Mouse (Mus musculus) adrenal gland, postnatal 14 days (tissue): ENCODE results near the gene 4930415O20Rik. TPM values are rescaled to one million over a fixed set of nuclear protein-coding genes. Genes with fewer than 3 reads are reported as not detected.

ENCODE experiments used
- DNase-seq: peaks from one replicate; pipeline ENCODE4 v3.0.0; 2021; ENCODE audit warnings: mixed read lengths
- total RNA-seq: library from RNA; stranded (reverse); gene quantifications from 2 replicates; pipeline ENCODE4 v1.2.3, GENCODE M21; 2021

The 4930415O20Rik gene
- total RNA-seq, 1 experiment from 2014 or later: 1.1 TPM

DNA sequence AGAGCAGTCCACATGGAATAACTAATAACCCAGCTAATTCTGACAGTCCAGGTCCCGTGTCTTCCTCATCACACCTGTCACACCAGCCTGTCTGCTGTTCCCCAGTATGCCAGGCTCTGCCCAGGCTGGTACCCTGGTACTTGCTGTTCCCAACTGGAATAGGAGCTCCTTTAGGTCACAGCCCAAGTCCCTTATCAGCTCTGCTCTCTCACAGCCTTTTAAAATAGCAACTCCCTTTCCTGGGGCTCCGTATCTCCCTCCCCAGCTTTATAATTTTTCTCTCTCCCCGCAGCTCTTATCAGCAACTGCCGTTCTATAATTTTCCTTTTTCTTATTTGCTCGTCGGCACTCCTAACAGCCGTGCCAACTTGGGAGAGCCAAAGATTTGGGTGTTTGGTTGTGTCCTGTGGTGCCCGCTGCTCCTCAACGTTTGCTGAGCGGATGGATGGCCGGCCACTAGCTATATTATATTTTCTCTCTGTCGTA lies 35.3 kb downstream of the 4930415O20Rik start:
- DNase-seq: no peak

DNA sequence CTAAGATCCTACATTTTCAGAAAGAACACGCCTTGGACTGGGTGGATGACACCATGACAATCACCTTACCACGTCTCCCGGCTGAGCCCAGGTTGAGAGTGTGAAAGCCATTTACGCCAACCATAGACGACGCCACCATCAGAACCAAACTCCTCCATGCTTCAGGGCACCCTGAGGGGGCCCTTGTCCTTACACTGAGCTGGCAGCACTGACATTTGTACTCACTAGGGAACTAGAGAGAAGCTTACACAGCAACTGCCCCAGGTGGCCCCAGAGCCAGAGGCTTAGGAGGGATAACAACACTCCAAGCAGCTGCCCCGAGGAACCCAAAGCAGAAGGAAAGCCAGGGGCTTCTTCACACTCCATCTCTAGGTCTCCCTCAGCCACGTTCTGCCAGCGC lies 35.9 kb downstream of the 4930415O20Rik start:
- peak; percentile 4 for DNase-seq

DNA sequence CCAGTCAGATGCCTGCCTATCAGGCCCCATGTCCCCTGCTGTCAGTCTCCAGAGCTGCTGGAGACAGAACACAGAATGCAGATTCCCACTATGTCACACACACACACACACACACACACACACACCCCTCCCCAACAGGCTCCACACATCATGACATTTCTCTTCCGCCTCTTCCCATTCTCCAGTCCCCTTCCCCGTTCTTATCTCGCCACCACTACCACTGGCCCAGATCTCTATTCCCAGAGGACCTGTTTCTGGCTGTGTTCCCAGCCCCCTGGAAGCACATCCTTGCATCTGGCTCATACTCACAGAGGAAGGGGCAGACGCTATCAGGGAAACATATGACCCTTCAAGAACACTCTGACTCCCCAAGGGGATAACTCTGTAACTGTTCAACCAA lies 36.8 kb downstream of the 4930415O20Rik start:
- DNase-seq: peak; percentile 69

DNA sequence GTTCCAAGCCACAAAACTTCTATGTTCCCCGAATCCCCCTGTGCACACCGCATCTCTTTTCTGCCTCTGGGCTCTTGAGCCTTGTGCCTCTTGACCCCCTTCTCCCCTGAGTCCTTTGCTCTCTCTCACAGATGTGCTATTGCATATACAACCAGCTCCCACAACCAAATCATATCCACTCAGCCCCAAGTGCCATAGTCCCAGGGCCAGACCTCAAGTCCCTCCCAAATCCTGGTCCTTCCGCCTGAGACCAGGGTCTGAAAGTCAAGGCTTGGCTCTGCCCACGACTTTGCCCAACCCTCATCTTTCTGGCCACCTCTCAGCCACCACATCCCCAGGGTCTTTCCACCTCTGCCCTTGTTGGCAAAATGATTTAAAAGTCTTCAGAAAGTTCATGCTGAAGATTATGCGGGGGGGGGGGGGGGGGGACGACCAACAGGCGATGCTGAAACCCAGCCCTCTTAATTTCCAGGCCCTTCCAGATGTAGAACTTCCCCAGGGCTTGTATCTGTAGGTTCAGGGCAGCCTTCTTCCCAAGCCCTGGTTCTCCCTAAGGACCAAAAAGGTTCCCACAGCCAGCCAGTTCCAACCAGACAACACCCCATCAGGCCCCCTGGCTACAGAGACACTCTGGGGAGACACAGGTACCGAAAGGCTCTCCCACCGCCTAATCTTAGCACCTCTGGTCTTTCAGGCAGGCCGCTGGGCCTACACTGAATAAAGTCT lies 37.4 kb downstream of the 4930415O20Rik start:
- DNase-seq: peak; percentile 55

DNA sequence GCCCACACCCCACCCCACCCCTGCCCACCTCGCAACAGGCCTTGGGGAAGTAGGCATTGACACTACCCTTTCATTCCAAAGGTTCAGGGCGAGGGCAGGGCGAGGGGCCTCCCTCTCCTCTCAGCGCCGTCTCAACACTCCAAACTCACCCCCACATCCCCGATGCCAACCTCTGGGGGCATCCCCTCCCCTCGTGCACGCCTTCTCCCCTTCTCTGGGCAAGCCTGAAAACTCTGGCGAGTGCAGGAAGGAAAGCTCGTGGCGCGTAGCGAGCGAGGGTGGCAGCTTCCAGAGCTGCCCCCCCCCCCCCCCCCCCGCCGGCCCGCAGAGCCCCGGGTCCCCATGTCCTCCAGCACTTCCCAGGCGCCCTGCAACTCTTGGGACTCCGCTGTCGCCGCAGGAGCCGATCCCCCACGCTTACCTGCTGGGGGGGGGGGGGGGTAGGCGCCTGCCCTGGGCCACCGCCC lies 38.0 kb downstream of the 4930415O20Rik start:
- peak; percentile 48 for DNase-seq

DNA sequence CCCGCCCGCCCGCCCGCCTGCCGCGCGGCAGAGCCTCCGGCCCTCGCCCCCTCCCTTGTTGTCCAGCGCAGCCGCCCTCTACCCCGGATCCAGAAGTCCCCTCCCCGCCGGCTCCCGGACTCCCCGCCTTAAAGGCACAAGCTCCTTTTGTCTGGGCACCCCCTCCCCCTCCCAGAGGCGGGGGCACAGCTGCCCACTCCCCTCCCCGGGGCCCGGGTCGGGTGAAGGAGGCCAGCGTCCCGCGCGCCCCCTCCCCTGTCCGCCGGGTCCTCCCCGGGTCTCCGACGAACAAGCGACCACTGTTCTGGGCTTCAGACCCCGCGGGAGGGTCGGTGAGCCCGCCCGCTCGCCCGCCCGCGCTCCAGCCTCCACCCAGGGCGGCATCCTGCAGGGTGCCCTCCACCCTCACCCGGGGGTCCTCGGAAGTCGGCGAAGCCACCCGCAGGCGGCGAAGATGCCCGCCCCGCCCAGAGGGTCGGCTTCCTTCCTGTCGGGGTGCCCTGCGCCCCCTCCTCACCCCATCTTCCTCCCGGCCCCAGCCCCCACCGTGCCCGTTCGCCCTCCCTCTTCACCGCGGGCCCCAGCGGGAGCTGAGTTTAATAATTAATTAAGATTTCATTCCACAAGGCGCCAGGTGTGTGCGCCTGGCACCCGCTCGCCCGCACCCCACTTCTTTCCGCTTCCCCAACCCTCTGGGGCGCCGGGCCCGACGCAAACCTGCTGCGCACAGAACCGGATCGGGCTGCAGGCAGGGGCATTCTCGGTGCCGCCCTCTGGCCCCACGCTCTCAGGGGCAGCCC lies 38.7 kb downstream of the 4930415O20Rik start, which contains the start of gene Adcy6:
TSS of gene Adcy6 (minus strand) at position 746 of the 800 bp plus-strand sequence.
- DNase-seq: peak; percentile 90

DNA sequence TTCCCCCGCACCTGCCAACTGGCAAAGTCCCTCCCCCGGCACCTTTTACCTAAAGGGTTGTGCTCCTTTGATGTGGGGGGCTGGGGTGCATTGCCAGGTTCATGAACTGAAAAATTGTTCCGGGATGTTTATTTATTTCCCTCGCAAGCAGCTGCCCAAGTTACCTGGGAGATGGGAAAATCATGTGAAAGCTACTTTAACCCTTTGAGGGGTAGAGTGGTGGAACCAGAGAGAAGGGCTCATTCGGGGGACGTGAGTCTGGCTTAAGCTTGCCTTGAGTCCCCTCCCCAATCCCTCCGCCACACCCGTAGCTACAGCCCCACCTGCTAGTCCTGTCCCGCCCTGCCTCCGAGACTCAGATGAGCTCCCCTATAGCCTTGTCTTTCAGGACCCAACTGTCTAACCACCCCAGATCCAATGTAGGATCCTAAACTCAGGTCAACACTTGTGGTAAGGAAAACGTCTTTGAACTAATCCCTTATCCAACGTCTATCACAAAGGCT lies 39.4 kb downstream of the 4930415O20Rik start:
- DNase-seq: no peak

DNA sequence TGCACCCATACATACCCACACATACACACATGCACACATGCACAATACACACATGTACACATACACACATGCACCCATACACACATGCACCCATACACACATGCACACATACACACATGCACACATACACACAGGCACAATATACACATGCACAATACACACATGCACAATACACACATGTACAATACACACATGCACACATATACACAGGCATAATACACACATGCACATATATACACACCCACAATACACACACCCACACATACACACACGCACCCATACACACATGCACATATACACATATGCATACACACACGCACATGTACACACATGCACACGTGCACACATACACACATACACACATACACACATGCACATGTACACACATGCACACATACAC lies 41.4 kb downstream of the 4930415O20Rik start:
- no peak for DNase-seq

DNA sequence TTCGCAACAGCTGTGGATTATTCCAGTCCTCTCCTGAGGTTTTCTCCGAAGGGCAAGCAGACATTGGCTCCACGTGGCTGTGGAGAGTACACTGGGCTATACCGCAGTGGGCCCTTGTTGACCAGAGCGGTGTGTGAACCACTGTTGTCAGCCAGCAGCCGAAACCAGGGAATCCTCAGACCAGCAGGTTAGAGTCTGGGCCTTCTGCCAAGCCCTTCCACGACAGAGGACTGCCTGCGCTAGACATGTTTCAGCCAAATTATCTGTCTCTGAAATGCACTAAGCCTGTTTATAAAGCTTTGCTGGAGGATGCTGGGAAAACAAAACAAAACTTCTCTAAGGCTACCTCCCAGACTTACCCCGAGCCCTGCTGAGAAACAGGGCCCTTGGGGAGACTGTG lies 43.7 kb downstream of the 4930415O20Rik start:
- peak; percentile 54 for DNase-seq

DNA sequence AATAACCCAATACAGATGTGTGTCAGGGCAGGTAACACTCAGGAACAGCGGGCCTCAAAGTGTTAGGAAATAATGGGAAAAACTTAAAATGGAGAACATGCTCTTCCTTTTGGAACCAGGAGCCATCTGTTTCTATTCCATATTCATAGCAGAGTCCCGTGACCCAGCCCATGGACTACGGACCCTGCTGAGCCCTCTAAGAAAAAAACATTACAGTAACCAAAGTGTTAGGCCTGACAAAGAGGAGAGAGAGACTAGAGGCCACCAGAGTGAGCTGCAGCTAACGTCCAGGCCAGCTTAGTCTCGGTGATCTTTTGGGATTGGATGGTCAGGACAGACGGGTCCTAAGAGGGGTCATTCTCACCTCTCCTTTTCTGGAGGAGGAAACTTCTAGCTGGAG lies 44.2 kb downstream of the 4930415O20Rik start:
- DNase-seq: no peak

DNA sequence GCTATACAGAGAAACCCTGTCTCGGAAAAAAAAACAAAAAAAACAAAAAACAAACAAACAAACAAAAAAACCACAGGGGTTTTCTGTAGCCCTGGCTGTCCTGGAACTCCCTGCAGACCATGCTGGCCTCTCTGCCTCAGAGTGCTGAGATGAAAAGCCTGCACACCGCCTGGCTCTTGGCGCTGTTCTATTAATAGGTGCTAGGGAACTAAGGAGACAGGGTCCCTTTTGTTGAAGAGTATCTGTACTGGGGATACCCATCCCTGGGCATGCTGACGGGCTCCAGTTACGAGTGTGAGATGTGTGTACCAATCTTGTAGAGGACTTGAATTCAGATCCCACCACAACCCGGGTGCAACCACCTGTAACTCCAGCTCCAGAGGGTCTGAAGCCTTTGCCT lies 44.9 kb downstream of the 4930415O20Rik start:
- DNase-seq: no peak

DNA sequence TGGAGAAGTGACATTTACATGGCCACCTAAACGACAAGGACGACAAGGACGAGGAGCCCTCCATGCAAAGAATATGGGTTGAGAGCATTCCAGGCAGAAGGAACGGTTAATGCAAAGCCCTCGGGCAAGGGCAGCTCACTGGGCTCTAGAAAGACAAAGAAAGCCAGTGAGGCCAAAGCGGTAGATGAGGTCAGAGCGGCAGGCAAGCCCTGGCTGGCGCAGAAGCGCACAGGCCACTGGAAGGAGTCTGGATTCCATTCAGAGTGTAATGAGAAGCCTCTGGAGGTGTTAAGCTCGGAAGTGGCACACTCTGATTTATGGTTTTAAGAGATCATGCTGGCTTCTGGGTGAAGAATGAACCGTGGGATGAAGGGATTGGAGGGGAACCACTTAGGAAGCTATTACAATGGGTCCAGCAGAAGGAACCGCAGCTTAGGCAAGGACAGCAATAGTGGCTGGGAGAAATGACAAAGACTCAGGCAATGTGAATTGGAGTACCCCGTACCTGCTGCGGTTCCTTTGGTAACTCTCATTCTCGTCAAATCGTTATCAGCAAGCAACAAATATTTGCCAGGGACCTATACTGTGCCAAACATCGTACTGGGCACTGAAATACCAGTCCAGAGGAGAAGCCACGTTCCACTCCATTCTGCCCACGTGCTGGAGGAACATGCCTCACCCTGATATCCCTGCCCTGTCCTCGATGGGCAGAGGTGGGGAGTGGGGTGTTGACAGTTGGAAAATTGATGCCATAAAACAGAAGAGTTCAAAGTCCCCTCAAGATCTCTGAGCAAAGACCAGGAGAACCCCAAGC lies 45.8 kb downstream of the 4930415O20Rik start:
- DNase-seq: no peak

DNA sequence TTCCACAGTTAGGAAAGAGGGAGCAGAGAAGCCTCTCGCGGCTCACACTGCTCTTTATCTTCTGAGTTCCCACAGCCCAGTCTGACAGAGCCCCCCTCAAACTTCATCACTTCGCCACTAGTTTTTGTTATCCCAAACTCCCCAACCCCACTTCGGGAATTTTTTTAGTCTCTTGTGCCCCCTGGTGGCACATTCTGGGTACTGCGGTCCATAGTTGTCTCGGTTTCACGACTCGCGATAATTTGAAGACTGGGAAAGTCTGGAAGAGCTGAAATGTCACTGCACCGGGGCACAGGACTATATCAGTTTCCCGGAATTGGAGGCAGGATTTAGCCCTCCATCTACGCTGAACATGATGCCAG lies 46.4 kb downstream of the 4930415O20Rik start:
- peak; percentile 82 for DNase-seq

DNA sequence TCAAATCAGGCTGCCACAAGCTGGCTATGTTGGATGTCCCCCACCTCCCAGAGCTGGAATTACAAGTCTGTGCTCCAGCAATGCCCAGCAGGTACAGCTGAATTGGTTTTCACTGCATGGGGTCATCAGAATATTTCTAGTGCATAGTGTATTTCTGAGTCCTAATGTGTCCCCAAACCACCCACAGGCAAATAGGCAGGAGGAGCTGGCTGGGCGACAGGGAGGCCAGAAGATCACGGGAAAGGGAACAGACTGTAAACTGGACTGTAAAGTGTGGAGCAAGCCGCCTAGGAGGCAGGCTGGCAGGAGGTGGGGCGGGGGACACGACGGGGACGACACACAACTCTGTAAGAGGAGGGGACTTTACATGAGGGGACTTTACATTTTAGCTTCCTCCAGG lies 51.4 kb downstream of the 4930415O20Rik start:
- no peak for DNase-seq

DNA sequence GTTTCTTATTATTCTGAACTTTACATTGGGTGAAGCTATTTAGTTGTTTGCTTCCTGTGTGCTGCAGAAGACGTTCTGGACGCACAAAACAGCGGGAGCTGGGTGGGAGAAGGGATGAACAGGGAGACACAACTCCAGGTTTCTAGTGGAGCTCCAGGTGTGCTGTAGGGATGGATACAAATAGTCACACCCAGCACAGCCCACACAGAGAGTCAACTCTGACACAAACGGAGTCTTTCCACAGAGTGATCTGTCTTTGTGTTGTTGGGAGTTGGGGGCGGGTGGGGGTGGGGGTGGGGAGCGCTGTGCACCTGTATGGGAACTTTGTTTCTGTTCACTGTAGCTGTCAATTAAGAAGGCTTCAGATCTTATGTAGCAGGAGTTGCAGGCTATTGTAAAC lies 51.9 kb downstream of the 4930415O20Rik start:
- DNase-seq: no peak

DNA sequence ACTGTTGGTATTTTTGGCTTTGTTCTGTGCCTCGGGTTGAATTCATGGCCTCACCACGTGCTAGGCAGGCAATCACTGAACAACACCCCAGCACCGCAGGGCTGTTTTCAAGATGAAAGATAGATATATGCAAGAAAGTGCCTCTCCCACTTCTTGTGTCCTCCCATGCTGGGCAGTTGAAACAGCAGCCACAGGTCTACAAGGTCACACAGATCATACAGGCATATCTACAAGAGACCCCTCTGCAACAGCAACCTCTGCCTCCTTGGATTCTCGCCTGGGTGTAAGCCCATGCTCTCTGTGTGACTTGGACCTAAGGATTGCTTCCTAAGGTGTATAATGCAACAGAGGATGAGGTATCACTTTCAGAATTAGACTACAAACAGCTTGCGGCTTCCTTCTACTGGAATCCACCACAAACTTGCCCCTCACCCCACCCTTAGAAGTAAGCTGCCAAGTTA lies 52.6 kb downstream of the 4930415O20Rik start:
- DNase-seq: no peak

DNA sequence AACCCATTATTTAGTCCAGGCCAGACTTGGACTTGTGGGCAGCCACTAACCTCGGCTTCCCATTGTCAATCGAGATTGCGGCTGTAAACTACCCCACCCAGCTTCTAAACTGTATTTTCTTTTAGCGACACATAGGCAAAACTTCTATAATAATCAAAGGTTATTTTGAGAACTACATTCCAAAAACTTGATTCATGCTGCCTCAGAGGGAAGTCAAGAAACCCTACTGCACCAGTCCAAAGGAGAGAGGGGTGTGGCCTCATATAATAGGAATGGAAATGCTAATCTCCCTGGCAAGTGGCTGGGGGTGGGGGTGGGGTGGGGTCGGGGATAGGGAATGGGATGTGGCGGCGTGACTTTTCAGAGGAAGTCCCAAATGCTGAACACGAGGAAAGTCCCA lies 55.3 kb downstream of the 4930415O20Rik start:
- no peak for DNase-seq

DNA sequence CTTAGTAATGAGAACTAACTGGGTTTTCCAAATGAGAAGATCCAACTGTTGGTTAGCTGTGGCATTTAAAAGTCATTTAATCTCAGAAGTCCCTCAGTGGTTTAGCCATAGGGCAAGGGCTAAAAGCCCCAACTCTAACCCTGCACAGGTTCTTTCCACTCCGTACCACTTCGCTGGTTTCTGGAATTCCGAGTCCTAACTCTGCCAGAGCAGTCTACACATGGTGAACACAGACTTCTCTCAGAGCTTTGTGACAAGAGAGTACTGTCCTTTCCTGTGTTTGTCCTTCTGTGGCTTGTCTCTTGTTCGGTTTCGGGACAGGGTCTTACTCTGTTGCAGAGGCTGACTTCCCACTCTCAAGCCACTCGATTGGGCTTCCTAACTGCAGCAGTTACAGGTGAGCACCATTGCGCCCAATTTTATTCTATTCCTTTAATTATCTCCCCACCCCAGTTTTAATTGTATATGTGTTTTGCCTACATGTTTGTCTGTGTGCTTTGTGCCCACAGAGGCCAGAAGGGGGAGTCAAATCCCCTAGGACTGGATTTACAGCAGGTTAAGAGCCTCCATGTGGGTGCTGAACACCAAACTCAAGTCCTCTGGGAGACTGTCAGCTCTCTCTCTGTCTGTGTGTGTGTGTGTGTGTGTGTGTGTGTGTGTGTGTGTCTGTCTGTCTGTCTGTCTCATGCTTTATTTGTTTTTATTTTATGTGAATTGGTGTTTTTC lies 55.8 kb downstream of the 4930415O20Rik start:
- DNase-seq: no peak

DNA sequence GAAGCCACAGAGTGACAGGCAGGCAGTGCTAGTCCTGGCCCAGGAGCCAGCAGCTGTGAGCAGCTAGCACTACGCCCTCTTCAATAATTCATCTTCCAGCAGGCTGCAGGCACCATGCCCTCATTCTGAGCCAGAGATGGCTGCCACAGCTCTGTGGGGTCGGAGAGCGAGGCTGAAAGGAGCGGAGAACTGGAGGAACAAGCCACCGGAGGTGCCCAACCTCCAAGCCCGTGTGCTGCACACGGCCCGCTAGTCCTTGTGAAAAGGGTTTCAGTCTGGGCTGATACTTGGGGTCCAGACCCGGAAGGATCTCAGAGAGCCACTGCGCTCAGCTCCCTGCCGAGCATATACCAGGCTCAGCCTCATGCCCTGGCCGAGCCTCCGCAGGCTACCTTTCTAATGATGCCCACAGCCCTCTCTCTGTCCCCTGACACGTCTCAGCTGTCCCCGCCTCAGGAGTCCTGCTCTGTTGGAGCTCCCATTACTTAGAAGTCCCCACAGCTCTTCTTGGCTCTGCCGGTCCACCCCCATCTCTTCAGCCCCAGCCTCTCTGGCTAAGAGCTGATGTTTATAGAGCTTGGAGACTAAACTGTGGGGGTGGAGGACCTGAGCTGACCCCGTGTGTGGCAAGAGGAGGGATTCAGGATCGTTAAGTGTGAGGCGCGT lies 57.9 kb downstream of the 4930415O20Rik start:
- peak; percentile 43 for DNase-seq

DNA sequence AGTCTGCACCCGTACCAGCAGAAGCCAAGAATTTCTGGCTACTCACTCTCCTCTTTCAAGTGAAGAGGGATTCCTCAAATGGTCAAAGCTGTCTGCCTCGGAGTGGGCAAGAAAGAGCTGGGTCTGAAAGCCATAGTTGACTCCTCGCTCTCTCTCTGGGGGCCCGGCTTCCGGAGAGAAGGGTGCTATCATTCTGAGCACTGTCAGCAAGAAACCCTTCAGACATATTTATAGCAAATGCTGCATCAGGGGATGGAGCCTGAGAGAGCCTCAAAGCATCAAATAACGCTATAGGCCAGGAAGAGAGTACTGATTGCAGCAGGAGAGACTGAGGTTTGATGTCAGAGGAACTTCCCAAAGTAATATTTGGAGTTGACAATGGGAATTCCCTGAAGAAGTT lies 58.7 kb downstream of the 4930415O20Rik start:
- DNase-seq: no peak

DNA sequence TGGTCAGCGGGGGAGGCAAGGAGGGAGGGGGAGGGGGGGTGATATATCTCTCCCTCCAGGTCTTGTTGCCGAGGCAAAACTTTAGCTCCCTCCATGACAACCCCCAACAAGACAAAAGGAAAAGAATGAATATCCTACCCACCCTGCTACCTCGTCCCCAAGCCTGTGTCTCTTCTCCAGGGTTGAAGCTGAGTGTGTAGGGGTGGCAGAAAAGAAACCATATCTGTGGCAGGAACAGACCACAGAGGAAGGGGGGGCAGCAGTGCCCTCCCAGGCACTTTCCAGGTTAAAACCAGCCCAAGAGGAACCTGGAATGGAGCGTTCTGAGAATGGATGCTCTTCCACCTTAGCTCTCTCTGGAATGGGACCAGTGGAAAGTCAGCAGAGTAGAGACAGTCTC lies 59.7 kb downstream of the 4930415O20Rik start, which contains the start of gene Cacnb3:
TSS of gene Cacnb3 (plus strand) at position 301 of the 400 bp plus-strand sequence.
- DNase-seq: no peak
